Mouse (Mus musculus): ENCODE data around the gene Tbc1d8.

Tbc1d8 gene

DNA sequence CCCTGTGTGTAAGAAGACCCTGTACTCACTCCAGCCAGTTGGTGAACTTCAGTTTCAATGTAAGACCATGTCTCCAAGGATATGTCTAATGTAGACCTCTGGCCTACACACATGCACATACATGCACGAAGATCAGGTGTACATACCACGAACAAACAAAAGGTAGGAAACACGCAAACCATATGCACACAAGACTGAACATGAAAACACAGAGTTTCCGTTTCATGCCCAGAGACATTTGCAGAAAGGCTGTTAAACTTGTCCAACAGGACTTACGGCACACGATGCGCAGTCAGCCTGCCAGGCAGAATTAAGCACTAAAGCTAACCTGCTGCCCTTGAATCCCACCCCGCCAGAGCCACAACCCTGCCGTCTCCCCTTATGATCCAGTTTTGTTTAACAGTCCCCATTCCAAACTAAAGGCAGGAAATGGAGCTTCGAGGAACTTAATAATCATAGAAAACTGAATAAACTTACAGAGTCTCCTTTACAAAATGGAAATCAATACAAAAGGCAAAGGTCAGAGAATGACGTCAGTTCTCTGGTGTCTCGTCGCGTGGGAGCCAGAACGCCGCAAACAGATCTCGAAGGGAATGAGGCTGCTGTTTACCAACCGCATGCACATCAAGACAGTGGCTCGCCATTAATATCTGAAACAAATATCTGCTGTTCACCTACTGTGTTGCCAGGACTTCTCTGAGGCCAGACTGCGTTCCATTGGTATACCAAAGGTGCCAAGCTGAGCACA is 33.1 kb downstream of the Tbc1d8 start:
- no peak for DNase-seq

DNA sequence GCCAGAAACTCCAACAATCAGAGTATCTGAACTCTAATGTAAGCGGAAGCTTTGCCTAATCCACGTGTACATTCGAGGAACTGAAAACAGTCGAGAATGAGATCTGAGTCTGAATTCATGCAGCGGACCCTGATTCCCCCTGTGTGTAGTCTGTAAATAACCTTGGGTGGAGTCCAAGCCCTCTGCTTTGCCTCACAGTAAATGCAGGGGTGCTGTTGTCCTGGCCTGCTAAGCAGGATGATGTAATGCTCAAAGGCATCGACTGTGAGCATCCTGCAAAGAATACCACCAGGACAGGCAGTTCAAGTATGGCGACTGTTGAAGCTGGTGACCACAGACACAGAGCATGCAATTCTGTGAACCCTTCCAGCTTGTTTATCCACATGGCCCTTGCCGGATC is 34.8 kb downstream of the Tbc1d8 start:
- no peak for DNase-seq

DNA sequence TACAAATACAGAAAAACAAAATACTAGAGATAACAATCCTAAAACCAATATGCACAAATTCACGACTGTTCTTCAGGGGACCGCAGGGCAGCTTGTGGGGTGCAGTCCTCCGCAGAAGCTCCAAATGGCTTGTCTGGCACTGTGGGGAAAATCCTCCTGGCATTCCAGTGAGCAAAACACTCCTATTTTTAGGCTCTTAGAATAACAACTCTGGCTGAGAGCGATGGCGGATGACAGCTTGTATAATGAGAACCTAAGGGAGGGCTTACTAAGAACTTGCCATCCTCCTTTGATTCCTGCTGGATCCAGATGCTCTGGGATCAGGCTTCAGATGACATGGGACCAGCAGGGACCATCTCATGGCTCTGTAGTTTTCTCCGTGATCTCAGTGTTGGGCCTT is 36.9 kb downstream of the Tbc1d8 start:
- no peak for DNase-seq

DNA sequence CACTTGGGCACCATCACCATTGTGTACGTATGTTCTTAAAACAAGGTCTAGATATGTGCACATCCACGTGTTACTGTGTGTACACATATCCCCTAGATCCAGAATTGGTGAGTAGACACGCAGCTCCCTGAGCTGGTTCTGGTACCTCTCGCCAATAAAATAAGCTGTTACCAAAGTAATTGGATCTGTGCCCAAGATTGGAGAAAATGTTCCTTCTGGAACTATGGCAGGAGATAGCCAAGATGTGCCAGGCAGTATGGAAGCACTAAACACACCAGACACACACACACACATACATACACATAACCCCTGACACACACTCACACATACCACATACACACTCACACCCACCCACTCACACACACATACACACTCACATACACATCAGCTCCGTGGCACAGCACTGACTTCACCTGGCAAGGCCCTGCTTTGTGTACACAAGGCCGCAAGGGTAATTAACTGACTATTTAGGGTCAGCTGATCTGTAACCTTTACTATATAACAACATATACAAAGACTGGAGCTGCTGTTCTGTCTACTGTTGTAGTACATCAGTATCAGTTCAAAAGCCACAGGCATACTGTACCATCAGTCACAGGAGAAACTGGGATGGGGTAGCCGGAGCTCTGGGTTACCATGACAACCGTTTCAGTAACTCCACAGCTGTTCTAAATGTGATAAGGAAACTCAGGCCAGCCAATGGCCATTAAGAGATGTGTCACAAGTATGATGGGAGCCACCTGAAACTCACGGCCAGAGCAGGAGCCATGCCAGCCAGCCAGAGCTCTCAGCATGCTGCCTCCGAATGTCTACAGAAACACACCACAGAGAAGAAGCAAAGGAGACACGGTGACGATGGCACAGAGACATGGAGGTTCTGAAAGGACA is 38.6 kb downstream of the Tbc1d8 start:
- no peak for DNase-seq

DNA sequence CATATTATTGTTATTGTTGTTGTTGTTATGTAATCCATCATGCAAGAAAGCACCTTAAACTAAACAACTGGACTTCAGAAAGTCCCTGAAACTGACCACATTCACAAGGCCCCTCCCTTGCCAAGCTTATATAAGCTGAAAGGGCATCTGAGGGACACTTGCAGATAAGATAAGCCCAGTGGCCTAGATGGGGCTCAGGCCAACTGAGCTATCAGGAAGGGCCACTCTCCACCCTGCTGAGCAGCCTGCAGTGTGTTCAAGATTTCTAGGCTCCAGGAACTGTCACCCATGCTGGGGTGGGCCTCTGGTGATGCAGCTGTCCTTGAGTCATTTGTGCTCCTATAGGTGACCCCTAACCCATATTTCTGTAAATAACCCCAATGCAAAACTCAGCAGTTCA is 39.9 kb downstream of the Tbc1d8 start:
- DNase-seq = no peak

DNA sequence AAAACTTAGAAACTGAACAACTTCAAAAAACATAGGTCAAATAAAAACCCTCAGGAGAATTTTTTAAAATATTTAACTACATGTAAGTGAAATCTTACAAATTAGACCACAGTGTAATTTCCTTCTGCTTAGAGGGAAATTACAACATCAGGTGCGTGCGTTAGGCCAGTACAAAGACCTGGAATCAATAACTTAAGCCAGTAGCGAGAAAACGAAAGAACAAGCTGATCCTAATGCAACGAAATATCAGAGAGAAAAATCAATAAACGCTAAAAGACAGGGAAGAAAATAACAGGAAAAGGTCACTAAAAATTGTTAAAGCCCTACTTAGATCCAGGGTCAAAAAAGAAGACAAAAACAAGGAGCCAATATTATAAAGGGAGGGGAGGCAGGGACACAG is 44.3 kb downstream of the Tbc1d8 start:
- DNase-seq = no peak

DNA sequence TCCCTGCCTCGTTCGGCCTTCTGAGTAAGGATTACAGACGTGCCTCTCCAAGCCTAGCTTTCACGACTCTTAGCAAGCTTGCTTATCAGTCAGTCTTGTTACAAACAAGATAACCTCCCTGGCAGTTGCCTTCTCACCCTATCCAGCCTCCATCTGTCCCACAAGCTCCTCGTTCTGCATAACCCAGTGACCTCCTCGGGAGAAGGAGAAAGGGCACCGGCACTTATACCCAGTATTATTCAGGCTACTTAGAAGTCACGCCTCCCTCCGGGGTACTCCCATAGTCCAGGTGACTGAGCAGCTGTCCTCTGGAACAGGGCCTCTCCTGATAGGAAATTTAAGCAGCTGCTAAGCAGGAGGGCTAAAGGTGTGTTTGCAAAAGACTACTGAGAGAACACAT is 48.5 kb downstream of the Tbc1d8 start:
- DNase-seq = no peak

DNA sequence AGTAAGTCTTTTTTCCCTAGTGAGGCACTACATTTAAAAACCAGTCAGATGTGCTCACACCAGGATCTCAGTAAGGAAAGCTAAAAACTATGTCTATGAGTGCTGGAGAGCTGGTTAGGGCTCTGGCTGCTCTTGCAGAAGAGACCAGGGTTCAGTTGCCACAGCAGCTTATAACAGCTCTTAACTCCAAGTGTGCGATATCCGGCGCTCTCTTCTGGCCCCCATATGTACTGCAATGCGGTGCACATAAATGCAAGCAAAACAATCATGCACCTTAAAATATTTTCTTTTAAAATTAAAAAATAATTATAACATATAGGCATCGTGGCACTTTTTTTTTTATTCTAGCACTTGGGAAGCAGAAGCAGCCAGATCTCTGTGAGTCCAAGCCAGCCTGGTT is 49.5 kb downstream of the Tbc1d8 start:
- no peak for DNase-seq

DNA sequence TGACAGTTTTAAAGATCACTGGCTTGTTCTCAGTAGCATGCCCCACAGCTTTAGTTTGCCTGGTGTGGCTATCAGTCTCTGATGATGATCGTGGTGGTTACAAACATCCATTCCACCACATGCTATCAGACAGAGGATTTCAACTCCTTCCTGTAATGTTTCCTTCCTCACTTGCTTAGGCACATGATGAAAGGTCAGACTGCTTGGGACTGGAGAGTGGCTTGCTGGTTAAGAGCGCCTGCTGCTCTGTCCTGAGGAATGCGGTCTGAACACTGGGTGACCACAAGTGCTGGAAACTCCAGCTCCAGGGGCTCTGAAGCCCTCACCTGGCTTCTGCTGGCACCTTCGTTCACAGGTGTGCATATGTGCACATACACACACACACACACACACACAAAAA is 50.3 kb downstream of the Tbc1d8 start:
- DNase-seq = peak; percentile 39 to 67

DNA sequence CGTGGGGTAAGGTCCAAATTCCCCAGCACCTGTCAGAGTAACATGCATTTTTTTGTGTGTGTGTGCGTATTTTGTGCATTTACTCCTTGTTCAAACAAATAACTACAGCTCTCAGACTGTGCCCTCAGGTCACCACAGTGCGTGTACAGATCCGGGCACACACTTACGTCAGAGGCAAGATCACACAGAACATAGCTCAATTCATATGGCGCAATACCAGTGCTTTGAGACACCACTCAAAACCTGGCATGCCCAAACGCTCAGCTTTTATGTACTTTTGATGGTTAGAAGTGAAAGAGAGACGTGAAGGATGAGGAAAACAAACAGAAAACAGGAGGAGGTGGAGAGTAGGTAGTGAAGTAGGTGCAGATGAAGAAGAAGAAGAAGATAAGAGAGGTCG is 53.1 kb downstream of the Tbc1d8 start:
- peak; percentile 48 to 73 for DNase-seq

DNA sequence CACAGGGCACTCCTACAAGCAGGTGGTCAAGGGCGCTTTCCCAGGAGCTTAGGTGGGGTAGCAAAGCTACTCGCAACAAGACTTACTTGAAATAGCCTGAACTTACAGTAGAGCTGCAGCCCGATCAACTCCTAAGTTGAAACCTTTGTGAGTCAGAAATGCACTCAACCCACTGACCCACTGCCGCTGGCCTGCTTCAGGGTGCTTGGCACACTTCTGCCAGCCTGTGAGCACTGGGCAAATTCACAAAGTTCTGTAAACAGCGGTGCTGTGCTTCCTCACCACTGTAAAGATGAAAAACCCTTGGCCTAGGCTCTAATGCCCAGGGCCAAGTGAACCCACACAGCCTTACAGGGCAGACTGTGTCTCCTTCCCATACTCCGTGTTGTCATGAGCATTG is 57.6 kb downstream of the Tbc1d8 start:
- no peak for DNase-seq

DNA sequence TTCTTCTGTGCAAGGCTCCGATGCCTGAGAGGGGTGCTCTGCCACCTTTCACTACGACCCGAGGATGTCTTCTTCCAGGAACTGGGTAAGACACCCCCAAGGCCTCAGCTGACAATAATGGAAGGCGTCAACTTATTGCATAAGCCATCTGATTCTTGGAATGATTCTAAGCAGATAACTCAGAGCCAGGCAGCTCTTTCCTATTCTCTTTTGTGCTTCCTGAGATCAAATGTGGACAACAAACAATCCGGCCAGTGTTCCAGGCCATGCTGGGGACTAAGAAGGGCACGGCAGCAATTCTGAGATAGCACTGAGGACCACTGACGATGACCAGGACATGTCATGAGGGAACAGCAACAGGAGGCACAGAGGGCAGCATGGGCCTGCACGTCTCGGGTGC is 59.7 kb downstream of the Tbc1d8 start:
- DNase-seq = no peak

DNA sequence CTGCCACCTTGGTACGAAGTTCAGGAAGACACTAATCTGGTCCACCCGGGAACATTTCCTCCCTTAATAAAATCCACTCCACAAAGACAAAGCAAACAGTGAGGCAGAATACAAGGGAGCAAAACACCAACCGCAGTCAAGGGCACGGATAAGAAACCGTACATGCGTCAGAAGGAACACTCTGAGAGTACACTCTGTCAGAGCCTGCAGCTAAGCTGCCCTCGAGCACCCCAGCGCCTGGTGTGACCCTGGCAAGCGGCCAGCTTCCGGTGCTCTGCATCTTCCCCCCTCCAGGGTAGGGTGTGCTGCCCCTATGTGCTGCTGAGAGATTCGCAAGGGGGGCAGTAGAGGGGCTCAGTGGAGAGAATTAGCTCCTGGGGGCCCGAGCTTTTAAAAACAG is 60.7 kb downstream of the Tbc1d8 start:
- DNase-seq = peak; percentile 81 to 87

DNA sequence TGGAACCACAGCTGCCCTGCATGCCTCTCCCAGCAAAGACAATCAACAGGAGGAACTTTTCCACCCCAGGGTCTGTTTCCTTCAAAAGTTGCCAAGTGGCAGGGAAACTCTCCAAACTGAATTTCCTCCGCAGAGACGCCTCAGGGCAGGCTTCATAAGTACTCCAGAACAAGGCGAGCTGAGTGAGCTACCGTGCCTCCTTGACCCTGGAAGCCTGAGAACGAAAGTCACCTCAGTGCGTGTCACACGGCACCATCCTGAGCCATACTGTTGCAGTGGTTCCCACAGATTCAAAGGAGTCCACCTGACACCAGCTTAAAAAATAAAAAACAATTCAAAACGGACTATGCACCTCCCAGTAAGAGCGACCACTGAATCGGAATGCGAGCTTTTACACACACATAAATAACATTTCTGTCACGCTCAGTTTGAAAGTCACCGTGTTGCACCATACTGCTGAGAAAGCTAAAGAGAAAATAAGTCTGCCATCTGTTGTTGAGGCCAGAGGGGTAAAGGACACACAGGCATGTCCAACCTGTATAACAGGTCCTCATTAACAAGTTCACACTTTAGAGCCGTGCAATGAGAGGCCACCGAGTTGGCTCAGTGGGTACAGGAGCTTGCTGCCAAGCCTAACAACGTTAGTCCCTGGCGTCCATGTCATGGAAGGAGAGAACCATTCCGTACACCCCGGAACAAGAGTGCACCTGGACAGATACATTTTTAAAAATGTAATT is 68.3 kb downstream of the Tbc1d8 start:
- DNase-seq = peak; percentile 38 to 52

DNA sequence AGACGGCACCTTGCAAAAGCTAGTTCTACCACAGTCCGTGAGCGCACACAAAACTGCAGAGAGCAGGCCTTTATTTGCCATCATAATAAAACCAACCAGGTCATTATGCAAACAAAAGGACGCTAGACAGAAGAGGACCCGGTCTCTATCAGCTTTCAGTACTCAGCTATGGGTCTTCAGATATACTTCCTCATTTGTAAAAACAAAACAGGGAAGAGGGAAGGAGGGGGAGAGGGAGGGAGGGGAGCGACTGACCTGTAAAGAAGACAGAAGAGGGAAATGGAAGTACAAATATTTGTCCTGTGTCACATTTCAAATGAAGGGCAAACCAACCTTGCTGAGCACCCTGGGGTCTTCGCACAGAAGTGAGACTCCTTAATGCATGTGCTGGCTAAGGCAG is 69.9 kb downstream of the Tbc1d8 start:
- DNase-seq = no peak

DNA sequence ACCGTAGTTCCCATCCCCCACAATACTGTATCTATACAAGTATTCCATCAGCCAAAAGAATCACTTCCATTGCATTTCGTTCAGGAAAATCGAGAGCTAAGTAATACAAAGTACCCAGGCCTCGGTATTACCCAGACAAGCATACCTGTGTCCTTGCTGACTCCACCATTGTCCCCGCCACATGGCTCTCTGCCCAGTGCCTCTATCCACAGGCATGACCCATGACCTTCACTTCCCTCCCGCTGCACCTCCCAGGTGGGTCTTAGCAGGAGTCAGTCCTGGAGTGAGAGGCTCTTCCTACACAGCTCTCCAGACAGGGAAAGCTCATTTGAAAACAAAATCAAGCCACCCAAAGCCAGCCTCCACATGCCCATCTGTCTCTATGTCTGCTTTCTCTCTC is 70.4 kb downstream of the Tbc1d8 start:
- DNase-seq = no peak

DNA sequence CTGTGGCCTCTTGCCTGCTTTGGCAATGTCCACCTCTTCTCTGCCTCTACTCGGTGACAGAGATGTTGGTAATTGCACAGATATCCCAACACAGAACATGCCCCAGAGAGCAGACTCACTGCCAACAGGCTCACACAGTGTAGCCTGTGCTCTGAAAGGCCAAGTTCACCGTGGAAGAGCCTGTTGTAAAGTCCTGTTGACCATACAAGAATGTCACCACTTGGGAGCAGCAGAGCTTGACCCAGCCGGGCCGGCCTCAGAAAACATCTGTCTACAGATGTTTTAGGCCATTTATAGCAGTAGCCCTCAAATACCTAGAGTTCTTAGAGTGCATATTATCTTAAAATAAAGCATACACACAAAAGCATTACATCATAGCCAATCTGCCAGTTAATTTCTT is 71.4 kb downstream of the Tbc1d8 start:
- no peak for DNase-seq

DNA sequence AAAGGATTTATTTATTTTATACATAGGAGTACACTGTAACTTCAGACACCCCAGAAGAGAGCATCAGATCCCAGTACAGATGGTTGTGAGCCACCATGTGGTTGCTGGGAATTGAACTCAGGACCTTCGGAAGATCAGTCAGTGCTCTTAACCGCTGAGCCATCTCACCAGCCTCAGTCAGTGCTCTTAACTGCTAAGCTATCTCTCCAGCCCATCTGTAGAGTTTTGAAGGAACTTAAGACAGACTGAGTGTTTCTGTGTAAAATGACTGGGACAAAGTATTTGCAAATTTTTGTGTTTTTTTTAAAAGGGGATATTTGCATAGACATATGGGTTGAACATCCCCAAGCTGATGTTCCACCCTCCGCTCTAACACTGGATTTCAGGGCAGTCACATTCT is 78.4 kb downstream of the Tbc1d8 start:
- DNase-seq = no peak

DNA sequence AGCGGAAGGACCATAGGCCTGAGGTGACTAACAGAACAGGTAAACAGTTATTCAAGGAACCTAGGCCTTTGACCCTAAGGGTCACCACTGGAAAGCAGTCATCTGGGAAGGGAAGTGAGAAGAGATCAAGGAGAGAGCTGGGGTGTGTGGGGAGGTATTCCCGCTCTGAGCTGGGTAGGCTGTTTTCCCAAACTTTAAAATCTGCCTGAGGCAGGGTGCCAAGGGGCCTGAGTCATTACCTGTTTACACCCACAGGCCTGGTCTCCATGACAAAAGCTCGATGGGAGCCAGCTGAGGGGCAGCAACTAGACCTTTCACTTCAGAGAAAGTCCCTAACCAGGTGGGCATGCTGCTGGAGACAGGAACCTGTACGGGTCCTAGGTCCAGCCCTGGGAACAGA is 79.3 kb downstream of the Tbc1d8 start:
- peak in 1 of 2 experiments; percentile 26 for DNase-seq

DNA sequence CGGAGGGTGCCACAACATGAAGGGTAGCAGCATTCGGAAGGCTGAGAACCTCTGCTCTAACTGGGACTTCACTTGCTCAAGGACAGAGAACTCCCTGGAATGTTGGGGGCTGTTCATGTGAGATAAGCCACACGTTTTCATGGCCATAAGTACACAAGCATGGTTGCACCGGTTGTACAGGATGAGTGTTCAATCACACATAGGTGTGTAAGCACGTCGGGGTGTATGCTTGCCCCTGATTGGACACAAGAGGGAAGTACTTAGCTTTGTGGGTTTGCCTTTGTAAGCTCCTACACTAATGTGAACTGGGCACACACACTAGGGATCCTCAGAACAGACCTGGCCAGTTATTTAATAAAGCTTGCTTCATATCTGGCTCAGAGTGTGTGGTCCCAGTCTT is 80.3 kb downstream of the Tbc1d8 start:
- DNase-seq = no peak

DNA sequence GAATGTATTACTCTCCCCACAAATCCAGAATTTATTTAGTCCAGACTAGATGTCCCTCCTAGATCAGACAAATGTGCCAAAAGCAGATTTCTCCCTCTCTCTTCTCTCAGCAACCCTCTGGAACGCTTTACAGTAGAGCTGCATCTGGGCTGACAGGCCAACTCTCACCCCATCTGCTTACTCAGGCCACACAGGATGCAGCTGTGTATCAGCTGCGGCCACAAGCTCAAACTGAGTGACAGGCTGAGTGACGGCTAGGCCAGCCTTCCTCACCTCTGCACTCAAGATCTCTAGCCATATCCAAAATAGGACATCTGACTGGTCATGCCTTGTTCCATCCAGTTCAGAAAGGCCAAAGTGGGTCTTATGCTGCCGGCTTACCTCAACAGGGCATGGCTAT is 82.2 kb downstream of the Tbc1d8 start:
- peak in 1 of 2 experiments; percentile 56 for DNase-seq

DNA sequence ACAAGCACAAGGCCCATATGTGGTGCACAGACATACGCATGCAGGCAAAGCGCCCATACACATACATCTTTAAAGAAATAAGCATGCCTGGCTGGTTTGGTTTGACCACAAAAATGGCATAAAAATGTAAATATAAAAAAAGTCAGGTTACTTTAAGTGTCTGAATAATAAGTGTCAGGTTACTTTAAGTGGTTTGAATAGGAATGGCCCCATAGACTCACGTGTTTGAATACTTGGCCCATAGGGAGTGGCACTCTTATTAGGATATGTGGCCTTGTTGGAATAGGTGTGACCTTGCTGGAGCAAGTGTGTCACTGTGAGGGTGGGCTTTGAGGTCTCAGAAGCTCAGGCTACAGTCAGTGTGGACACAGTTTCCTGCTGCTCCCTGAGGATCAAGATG is 83.9 kb downstream of the Tbc1d8 start:
- no peak for DNase-seq

DNA sequence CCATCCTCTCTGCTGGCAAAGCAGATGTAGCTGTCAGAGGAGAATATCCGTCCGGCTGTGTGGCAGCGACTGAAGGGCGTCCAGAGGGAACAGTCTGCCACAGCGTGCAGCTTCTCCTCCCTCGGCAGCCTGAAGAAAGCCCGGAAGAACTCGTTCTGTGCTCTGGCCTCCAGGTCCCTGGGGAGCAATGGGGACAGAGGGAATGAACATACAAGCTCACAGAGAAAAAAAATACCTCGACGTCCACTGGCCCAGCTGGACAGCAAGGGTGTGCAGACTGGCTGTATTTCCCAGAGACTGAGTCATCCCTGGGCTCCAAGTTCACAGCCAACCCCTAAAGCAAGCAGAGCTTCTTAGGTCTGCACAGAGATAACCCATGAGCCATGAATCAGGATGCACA is 84.5 kb downstream of the Tbc1d8 start:
- peak; percentile 20 to 59 for DNase-seq
